Mouse (Mus musculus) spleen, adult 2 months (tissue): ENCODE results near the gene Csnk2a1. TPM values are rescaled to one million over a fixed set of nuclear protein-coding genes. Genes with fewer than 3 reads are reported as not detected.

Source experiments
- DNase-seq, 2 experiments: peaks; one replicate each; pipeline versions ENCODE4 v3.0.0 to v3.0.0-alpha.2; 2012 to 2021; ENCODE audit warnings: low spot score in 2 of 2, low read depth in 1 of 2
- H3K27ac ChIP-seq: fragments of 200-500 bp; 2 replicates; pipeline ENCODE4 v1.5.1; 2012; ENCODE audit warnings: low read length, inconsistent platforms; ENCODE audit not compliant: insufficient read depth
- H3K27me3 ChIP-seq: fragments of 200-500 bp; 2 replicates; pipeline ENCODE4 v1.6.1; 2012; ENCODE audit warnings: mild to moderate bottlenecking, moderate library complexity, low read length, inconsistent platforms; ENCODE audit not compliant: control insufficient read depth, insufficient read depth
- H3K36me3 ChIP-seq: fragments of 200-500 bp; 2 replicates; pipeline ENCODE4 v1.6.1; 2012; ENCODE audit warnings: mild to moderate bottlenecking, low read length, inconsistent platforms; ENCODE audit not compliant: control insufficient read depth, insufficient read depth
- H3K4me1 ChIP-seq: fragments of 200-500 bp; 2 replicates; pipeline ENCODE4 v1.6.1; 2011; ENCODE audit warnings: inconsistent platforms; ENCODE audit not compliant: control insufficient read depth, insufficient read depth, insufficient read length
- H3K4me3 ChIP-seq: fragments of 200-500 bp; 2 replicates; pipeline ENCODE4 v1.5.1; 2011; ENCODE audit warnings: mild to moderate bottlenecking, inconsistent platforms; ENCODE audit not compliant: insufficient read depth, insufficient read length; ENCODE audit errors: extremely low read depth
- CTCF ChIP-seq: fragments of 200-500 bp; IDR thresholded peaks from 2 replicates; pipeline ENCODE4 v1.5.1; 2011; ENCODE audit warnings: mild to moderate bottlenecking, inconsistent platforms; ENCODE audit not compliant: insufficient read depth, insufficient read length, insufficient replicate concordance; ENCODE audit errors: extremely low read depth
- POLR2A ChIP-seq: fragments of 200-500 bp; IDR thresholded peaks from 2 replicates; pipeline ENCODE4 v1.6.1; 2011; ENCODE audit warnings: low read depth, low read length, inconsistent platforms
- whole genome bisulfite sequencing: fragments of 180-500 bp; shearing (Covaris S2); methylation state at CpG from one replicate; pipeline ENCODE4 v1.1.7; 2018; 5-methylcytosine and 5-hydroxymethylcytosine counted together
- polyA plus RNA-seq: library from polyadenylated mRNA; depleted of rRNA; stranded (reverse); fragments of >200 nt; gene quantifications from 2 replicates; pipeline ENCODE4 v1.2.3, GENCODE M21; 2012

Gene Csnk2a1
- polyA plus RNA-seq, 1 experiment: 12.0 TPM

DNA sequence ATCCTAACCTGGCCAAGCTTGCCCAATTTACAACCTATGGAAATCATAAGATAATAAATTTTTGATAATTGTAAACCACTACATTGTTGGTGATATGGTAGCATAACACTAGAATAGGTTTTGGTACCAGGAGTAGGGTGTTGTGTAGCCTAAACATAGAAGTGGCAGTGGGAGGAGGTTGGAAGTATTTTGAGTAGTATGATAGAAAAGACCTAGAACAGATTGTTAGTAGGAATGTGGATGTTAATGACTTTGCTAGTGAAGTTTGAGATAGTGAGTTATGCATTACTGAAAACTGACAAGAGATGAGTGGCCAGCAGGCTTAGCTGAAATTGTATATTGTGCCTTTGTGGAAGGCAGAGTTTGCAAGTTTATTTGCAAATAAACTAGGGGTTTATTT lies 3.4 kb downstream of the Csnk2a1 start:
- no peak for DNase-seq
- H3K36me3 ChIP-seq: no peaks in the 10 kb centered on the region; the same call in 1 of the 2 replicates
- no peaks in the 10 kb centered on the region for H3K27me3 ChIP-seq
- no peak for TF ChIP-seq CTCF
- TF ChIP-seq POLR2A: no peak
- peaks cover 6% of the 10 kb centered on the region; the same call in 1 of the 2 replicates for H3K4me1 ChIP-seq
- no peak overlapping the region for H3K4me3 ChIP-seq
- H3K27ac ChIP-seq: no peak overlapping the region

DNA sequence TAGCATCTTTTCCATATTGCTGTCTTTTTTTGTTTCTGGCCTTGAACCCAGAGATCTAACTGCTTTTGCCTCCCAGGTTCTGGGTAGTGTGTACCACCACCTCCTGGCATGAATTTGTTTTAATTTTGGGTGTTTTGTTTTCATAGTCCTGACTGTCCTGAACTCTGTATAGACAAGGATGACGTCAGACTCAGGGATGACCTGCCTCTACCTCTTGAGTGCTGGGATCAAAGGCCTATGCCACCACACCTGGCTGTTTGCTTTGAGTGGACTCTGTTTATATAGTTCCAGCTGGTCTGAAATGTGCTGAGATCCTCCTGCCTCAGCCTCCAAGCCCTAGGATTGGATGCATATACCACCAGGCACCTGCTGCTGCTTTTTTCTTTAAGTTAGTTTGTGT lies 11.3 kb downstream of the Csnk2a1 start:
- Histone ChIP-seq H3K4me1 (no peaks in the 10 kb centered on the region), H3K36me3 (peaks cover 8% of the 10 kb centered on the region), H3K4me3 (no peak overlapping the region), H3K27ac (no peak overlapping the region), H3K27me3 (no peaks in the 10 kb centered on the region)
- WGBS: 95% methylated on average over 1 of the region's 1 CpGs
- TF ChIP-seq CTCF: no peak
- TF ChIP-seq POLR2A: no peak
- DNase-seq: no peak

DNA sequence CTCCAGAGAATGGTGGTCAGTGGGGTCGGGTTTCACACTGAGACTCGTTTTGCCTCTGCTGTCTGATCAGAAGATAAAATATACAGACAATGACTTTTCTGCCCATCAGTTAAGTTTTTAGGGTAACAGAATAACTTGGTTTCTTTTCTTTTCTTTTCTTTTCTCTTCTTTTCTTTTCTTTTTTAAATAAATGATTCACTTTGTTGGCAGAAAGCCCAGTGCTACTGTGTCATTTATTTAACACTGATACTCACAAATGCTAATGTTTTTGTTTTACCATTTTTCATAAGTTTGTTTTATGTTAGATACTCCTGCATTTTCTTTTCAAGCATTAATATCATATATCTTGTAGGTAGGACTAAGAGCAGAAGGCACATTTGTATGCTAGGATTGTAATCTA lies 13.9 kb downstream of the Csnk2a1 start:
- no peak for DNase-seq

DNA sequence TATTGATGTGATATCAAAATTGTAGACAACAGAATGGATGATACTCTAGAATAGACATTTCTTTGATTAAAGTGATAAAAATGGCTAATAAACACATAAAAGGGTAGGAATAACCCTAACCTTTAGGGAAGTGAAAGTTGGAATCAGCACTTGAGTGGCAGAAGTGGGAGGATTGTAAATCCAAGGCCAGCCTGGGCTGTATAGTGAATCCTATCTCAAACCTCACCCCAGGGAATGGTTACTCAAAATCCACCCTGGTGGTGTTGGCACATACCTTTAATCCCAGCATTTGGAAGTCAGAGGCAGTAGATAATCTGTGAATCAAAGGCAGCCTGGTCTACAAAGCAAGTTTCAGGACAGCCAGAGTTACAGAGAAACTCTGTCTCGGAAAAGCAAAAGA lies 20.6 kb downstream of the Csnk2a1 start:
- H3K36me3 ChIP-seq: peaks cover 9% of the 10 kb centered on the region
- WGBS: 98% methylated on average over 1 of the region's 1 CpGs

More for the DNA sequence above, 13.9 kb downstream of the Csnk2a1 start:
- Histone ChIP-seq H3K36me3 (peaks cover 8% of the 10 kb centered on the region), H3K27me3 (no peaks in the 10 kb centered on the region), H3K4me1 (no peaks in the 10 kb centered on the region), H3K4me3 (no peak overlapping the region), H3K27ac (no peak overlapping the region)
- 71% methylated on average over 2 of the region's 2 CpGs for WGBS
- no peak for TF ChIP-seq CTCF
- TF ChIP-seq POLR2A: no peak

DNA sequence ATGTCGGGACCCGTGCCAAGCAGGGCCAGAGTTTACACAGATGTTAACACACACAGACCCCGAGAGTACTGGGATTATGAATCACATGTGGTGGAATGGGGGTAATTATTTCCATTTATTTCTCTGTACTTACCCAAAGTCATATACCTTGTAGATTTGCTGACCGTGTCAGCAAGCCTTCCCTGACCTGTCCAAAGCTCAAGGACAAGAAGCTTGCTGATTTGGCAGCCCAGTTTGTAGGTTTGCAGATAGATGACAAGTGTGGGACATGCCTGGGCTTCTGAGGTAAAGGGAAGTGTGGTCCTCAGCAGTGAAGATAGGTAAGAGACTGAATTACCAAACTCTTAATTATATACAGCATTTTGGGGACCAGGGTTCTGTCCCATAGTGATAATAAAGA lies 23.9 kb downstream of the Csnk2a1 start:
- DNase-seq: no peak
- no peaks in the 10 kb centered on the region for H3K27me3 ChIP-seq

More for the DNA sequence above, 20.6 kb downstream of the Csnk2a1 start:
- Histone ChIP-seq H3K4me1 (no peaks in the 10 kb centered on the region), H3K27ac (no peak overlapping the region), H3K27me3 (no peaks in the 10 kb centered on the region), H3K4me3 (no peak overlapping the region)
- DNase-seq: no peak
- no peak for TF ChIP-seq POLR2A
- no peak for TF ChIP-seq CTCF

DNA sequence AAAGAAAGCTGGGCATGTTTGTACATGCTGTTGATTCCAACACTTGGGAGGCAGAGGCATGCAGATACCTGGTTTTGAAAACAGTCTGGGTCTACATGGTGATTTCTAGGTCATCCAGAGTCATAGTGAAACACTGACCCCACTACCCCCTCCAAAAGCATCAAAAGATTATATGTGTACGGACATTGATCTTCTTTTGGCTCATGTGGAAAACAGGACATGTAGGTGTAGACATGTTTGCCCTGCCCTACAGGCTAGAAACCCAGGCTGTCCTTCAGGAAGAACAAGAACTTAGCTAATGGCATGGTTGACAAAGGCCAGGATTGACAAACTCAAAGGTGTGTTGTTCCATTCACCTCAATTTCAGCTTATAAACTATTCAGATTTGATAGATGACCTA lies 33.1 kb downstream of the Csnk2a1 start:
- DNase-seq: no peak
- no peak overlapping the region for H3K4me3 ChIP-seq
- 96% methylated on average over 1 of the region's 1 CpGs for WGBS
- H3K27ac ChIP-seq: no peak overlapping the region
- H3K27me3 ChIP-seq: no peaks in the 10 kb centered on the region
- no peaks in the 10 kb centered on the region for H3K4me1 ChIP-seq
- TF ChIP-seq CTCF: no peak
- no peak for TF ChIP-seq POLR2A
- H3K36me3 ChIP-seq: peaks cover 34% of the 10 kb centered on the region

More for the DNA sequence above, 23.9 kb downstream of the Csnk2a1 start:
- Histone ChIP-seq H3K4me1 (no peaks in the 10 kb centered on the region), H3K36me3 (peaks cover 20% of the 10 kb centered on the region), H3K27ac (no peak overlapping the region), H3K4me3 (no peak overlapping the region)
- TF ChIP-seq POLR2A (no peak), CTCF (no peak)
- WGBS: 81% methylated on average over 4 of the region's 4 CpGs

DNA sequence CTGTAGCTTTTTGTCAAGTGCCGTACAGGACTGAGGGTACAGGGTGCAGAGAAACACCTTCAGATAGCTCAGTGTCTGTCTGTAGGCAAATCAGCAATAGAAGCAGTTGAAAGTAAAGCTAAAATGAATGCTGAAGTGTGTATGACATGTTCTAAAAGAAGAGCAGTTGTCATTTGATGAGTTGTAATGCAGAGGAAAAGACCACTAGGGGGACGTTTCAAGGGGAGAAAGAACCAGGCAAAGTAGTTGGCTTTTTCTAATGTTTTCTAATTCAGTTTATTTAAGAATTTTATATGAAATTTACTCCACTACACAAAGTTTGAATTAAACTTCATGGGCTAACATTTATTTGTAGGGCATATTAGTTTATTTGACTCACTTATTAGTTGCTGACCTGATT lies 47.0 kb downstream of the Csnk2a1 start:
- no peaks in the 10 kb centered on the region for H3K27me3 ChIP-seq
- no peak for TF ChIP-seq CTCF
- no peak for TF ChIP-seq POLR2A
- H3K4me3 ChIP-seq: no peak overlapping the region
- WGBS: 82% methylated on average over 2 of the region's 2 CpGs
- H3K36me3 ChIP-seq: peaks cover 27% of the 10 kb centered on the region
- no peaks in the 10 kb centered on the region for H3K4me1 ChIP-seq
- no peak overlapping the region for H3K27ac ChIP-seq
- no peak for DNase-seq
